Mouse (Mus musculus) stomach, embryonic 14.5 days (tissue): ENCODE results near the gene Ryr2. TPM values are rescaled to one million over a fixed set of nuclear protein-coding genes. Genes with fewer than 3 reads are reported as not detected.

Experiments used
- ATAC-seq: fragments of 200-750 bp; cut with Nextera tagmentation; 2 replicates; pipeline ENCODE4 v1.8.0; 2017; ENCODE audit warnings: low read depth, moderate TSS enrichment; ENCODE audit not compliant: insufficient number of reproducible peaks, insufficient read depth, low FRiP score
- H3K27ac ChIP-seq: fragments of 300-500 bp; sonication (generic); 2 replicates; pipeline ENCODE4 v1.5.1; 2014; ENCODE audit warnings: mild to moderate bottlenecking, low read length, moderate library complexity, mixed read lengths
- H3K27me3 ChIP-seq: fragments of 300-500 bp; sonication (generic); 2 replicates; pipeline ENCODE4 v1.6.1; 2014; ENCODE audit warnings: low read length, control low read depth, mixed read lengths; ENCODE audit not compliant: control insufficient read depth, insufficient read depth
- H3K36me3 ChIP-seq: fragments of 300-500 bp; sonication (generic); 2 replicates; pipeline ENCODE4 v1.6.1; 2014; ENCODE audit warnings: mild to moderate bottlenecking, control low read depth, low read length, moderate library complexity, mixed read lengths; ENCODE audit not compliant: control insufficient read depth, insufficient read depth
- H3K4me1 ChIP-seq: fragments of 300-500 bp; sonication (generic); 2 replicates; pipeline ENCODE4 v1.6.1; 2014; ENCODE audit warnings: low read length, control low read depth, mixed read lengths; ENCODE audit not compliant: control insufficient read depth, insufficient read depth
- H3K4me2 ChIP-seq: fragments of 300-500 bp; sonication (generic); replicated peaks from 2 replicates; pipeline ENCODE4 v1.6.1; 2014; ENCODE audit warnings: low read depth, low read length, control low read depth
- H3K4me3 ChIP-seq: fragments of 300-500 bp; sonication (generic); 2 replicates; pipeline ENCODE4 v1.5.1; 2014; ENCODE audit warnings: low read depth, low read length, control low read depth
- H3K9ac ChIP-seq: fragments of 300-500 bp; sonication (generic); replicated peaks from 2 replicates; pipeline ENCODE4 v1.6.1; 2014; ENCODE audit warnings: low read depth, mild to moderate bottlenecking, control low read depth, low read length, moderate library complexity, mixed read lengths
- H3K9me3 ChIP-seq: fragments of 300-500 bp; sonication (generic); 2 replicates; pipeline ENCODE4 v1.6.1; 2016; ENCODE audit warnings: low read depth, low read length, control low read depth; ENCODE audit not compliant: control insufficient read depth
- WGBS: fragments of 180-500 bp; shearing (Covaris S2); extraction: QIAGEN DNeasy Blood & Tissue Kit; methylation state at CpG from one replicate; pipeline ENCODE4 v1.1.7; 2014; 5-methylcytosine and 5-hydroxymethylcytosine counted together
- polyA plus RNA-seq: library from polyadenylated mRNA; unstranded; fragments of >200 nt; fragmentation: Nextera tagmentation; extraction: Ambion mirVana; gene quantifications from 2 replicates; pipeline ENCODE4 v1.2.1, GENCODE M21; 2014

Gene Ryr2
- polyA plus RNA-seq, 1 experiment from 2014 or later: 2.6 TPM

DNA sequence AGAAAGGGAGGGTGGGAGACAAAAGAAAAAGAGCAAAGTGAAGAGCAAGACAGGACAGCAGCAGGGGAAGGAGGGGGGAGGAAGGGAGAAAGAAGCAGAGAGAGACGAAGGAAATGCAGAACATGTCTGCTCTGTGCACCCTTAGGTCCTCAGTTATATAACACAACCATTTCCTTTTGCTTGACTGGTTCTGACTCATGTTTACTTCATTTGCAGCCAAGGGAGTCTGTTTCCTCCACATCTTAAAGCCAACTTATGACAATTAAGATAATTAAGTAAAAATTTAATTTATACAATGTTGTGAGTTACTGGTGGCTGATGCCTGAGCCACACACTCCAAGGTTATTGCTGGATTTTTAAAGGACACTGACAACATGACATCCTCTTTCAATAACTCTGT lies 569.9 kb downstream of the Ryr2 start:
- Histone ChIP-seq H3K4me3 (no peak overlapping the region), H3K36me3 (no peaks in the 10 kb centered on the region), H3K9me3 (no peaks in the 10 kb centered on the region), H3K9ac (no peak overlapping the region), H3K4me1 (no peaks in the 10 kb centered on the region), H3K4me2 (no peak overlapping the region), H3K27me3 (no peaks in the 10 kb centered on the region), H3K27ac (no peak overlapping the region)
- WGBS: 54% methylated on average over 1 of the region's 1 CpGs
- ATAC-seq: no peak

GRCm38 (mm10) chr13:11535874-11536273 lies 570.9 kb downstream of the Ryr2 start:
- Histone ChIP-seq H3K27me3 (no peaks in the 10 kb centered on the region), H3K4me3 (no peak overlapping the region), H3K4me1 (no peaks in the 10 kb centered on the region), H3K36me3 (no peaks in the 10 kb centered on the region), H3K27ac (no peak overlapping the region), H3K9me3 (no peaks in the 10 kb centered on the region), H3K4me2 (no peak overlapping the region), H3K9ac (no peak overlapping the region)
- ATAC-seq: peak; percentile 71
- 56% methylated on average over 3 of the region's 3 CpGs for WGBS

GRCm38 (mm10) chr13:11533265-11533664 lies 573.5 kb downstream of the Ryr2 start:
- no peak overlapping the region for H3K9ac ChIP-seq
- no peaks in the 10 kb centered on the region for H3K36me3 ChIP-seq
- no peaks in the 10 kb centered on the region for H3K9me3 ChIP-seq
- H3K4me2 ChIP-seq: no peak overlapping the region
- H3K4me3 ChIP-seq: no peak overlapping the region
- 40% methylated on average over 2 of the region's 2 CpGs for WGBS
- H3K27ac ChIP-seq: no peak overlapping the region
- H3K27me3 ChIP-seq: no peaks in the 10 kb centered on the region
- no peak for ATAC-seq
- no peaks in the 10 kb centered on the region for H3K4me1 ChIP-seq

DNA sequence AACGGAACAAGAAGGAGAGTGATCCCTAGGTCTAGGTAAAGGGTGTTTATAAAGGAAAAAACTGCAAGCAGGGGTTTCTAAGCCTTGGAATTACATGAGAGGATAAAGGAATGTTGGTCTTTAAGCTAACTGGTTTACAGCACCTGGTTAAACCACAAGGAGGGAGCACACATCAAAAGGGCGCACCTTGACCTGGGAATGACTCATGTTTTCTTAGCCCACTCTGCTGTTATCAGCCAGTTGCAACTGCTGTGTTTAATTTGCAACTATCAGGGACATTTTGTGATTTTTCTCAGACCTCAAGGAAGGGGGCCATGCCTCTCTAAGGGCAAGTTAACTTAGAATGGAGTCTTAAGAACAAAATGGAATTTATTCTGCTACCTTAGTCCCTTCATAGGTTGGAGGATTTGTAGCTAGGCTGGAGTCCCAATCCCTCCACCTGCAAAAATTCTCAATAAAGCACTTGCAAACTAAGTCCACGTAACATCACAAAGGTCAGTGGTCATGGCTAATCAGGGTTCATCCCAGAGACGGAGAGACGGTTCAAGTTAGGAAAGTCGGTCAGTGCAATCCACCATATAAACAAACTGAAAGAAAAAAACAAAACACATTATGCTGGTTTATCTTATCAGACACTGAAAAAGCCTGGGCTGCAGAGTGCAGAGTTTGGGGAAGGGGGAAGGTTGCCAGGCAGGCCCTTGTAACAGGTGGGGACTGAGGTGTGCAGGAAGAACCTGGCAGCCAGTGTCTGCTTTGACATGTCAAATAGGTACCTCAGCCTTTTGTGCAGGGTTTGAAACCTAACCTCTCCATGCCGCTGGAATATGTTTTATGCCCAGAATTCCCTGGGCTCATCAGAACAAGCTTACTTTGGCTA lies 574.5 kb downstream of the Ryr2 start:
- WGBS: 51% methylated on average over 7 of the region's 7 CpGs
- no peak overlapping the region for H3K4me2 ChIP-seq
- H3K36me3 ChIP-seq: no peaks in the 10 kb centered on the region
- H3K9me3 ChIP-seq: no peaks in the 10 kb centered on the region
- H3K9ac ChIP-seq: no peak overlapping the region
- no peaks in the 10 kb centered on the region for H3K27me3 ChIP-seq
- no peaks in the 10 kb centered on the region for H3K4me1 ChIP-seq
- H3K27ac ChIP-seq: peak overlapping the region; percentile 2; the same call in 1 of the 2 replicates
- peak; percentile 70; the same call in 1 of the 2 replicates for ATAC-seq
- H3K4me3 ChIP-seq: no peak overlapping the region

GRCm38 (mm10) chr13:11523612-11524011 lies 583.1 kb downstream of the Ryr2 start:
- WGBS: 85% methylated on average over 4 of the region's 4 CpGs
- no peak for ATAC-seq
- H3K27me3 ChIP-seq: no peaks in the 10 kb centered on the region

DNA sequence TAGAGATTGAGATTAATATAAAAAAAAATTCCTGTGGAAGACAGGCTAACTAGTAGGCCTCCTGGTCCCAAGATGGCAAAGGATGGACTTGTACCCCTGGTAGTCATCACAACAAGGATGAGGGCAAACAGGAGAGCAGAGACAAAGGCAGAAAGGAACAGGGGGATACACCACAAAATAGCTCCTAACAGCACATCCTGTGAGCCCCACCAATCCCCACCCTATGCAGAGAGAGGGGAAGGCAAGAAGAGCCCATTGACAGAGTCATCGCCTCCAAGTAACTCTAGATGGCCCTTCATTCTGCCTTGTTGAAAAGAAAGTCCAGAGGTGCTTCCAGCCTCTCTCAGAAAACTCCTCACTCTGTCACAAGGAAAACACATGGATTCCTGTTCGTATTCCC lies 586.0 kb downstream of the Ryr2 start:
- no peak overlapping the region for H3K4me3 ChIP-seq
- H3K4me2 ChIP-seq: no peak overlapping the region
- H3K9me3 ChIP-seq: no peaks in the 10 kb centered on the region
- no peaks in the 10 kb centered on the region for H3K27me3 ChIP-seq
- H3K27ac ChIP-seq: no peak overlapping the region
- H3K9ac ChIP-seq: no peak overlapping the region
- ATAC-seq: no peak
- WGBS: 84% methylated on average over 2 of the region's 2 CpGs
- H3K36me3 ChIP-seq: no peaks in the 10 kb centered on the region
- H3K4me1 ChIP-seq: no peaks in the 10 kb centered on the region

More at GRCm38 (mm10) chr13:11523612-11524011, 583.1 kb downstream of the Ryr2 start:
- Histone ChIP-seq H3K27ac (no peak overlapping the region), H3K4me3 (no peak overlapping the region), H3K36me3 (no peaks in the 10 kb centered on the region), H3K4me1 (no peaks in the 10 kb centered on the region), H3K9ac (no peak overlapping the region), H3K9me3 (no peaks in the 10 kb centered on the region), H3K4me2 (no peak overlapping the region)

DNA sequence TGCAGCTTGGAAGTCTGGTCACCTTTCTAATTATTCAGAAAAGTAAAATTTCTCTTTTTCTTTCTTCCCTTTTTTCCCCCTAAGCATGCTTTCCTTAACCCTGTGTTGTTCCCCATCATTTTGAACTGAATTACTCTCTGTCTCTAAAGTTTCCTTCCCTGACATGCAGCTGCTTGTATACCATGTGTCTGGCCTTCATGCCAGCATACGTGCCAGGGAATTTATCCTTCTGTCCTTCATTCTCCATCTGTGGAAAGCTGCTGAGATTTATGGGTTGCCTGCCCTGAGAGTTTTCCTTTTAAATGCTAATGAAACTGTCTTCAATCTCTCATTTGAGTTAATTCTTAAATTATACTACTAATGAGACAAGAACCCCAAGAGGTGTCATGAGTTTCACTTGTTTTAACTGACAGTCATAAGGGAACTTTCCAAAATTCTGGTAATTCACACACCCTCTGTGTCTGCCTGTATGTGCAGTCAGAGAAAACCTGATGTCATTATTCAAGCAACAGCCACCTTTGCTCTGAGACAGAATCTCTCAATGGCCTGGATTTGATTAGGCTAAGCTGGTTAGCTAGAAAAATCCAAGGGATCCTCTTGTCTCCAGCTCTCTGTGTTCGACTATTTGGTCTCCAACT lies 595.1 kb downstream of the Ryr2 start:
- no peak for ATAC-seq
- no peak overlapping the region for H3K4me2 ChIP-seq
- H3K9me3 ChIP-seq: no peaks in the 10 kb centered on the region

More for the DNA sequence above, 595.1 kb downstream of the Ryr2 start:
- Histone ChIP-seq H3K27ac (no peak overlapping the region), H3K4me1 (no peaks in the 10 kb centered on the region), H3K4me3 (no peak overlapping the region), H3K36me3 (no peaks in the 10 kb centered on the region), H3K27me3 (no peaks in the 10 kb centered on the region), H3K9ac (no peak overlapping the region)
- 64% methylated on average over 2 of the region's 2 CpGs for WGBS
